ENCODE assay signal across 23 mouse cellular contexts in the genomic region with DNA sequence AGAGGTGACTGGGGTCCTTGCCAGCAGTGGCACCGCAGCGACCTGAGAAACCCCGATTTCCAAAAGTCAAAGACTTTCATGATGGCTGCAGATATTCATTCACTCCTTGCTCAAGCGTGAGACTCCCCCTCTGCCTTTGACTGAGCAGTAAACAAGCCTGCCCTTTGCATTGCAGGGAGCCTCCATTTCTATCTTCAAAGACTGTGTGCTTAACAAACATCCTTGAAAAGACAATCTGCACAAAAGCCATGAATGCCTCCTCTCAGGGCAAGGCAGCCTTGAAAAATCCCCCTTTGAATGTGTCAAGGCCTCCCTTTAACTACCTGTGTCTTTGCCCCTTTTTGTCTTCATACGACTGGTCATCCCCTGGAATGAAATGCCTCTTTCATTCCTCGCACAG. TPM values are rescaled to one million over a fixed set of nuclear protein-coding genes. Genes with fewer than 3 reads are reported as not detected.
DNase-seq lines count a peak whose midpoint lies in the region; TF ChIP-seq lines count a peak whose summit lies in the region.
"Had no signal": no experiment of that assay in that cellular context is flagged by ENCODE, and none has a peak within 500 bp of the region (broad histone marks: within the 10 kb centered on the region; RNA-seq: fewer than 3 reads in every experiment).

No protein-coding gene starts in this region.

- H3K27ac ChIP-seq in layer of hippocampus, adult 2 months, result 0 out of 2 replicates have a peak overlapping the region, but pooled peaks have one; percentile 20
- H3K27ac ChIP-seq: forebrain, embryonic 10.5 days; forebrain, embryonic 13.5 days; heart, embryonic 15.5 days; hindbrain, embryonic 14.5 days; hindbrain, postnatal 0 days had no signal

- TF ChIP-seq CTCF in layer of hippocampus, adult 2 months (conservative IDR thresholded peaks at IDR 0.05), result no peak

- H3K4me3 ChIP-seq in layer of hippocampus, adult 2 months, result no peak overlapping the region
- H3K4me3 ChIP-seq: forebrain, embryonic 10.5 days; forebrain, embryonic 13.5 days; heart, embryonic 12.5 days; heart, embryonic 15.5 days had no signal

- peak; percentile 3 for DNase-seq in adrenal gland, postnatal 10 days
- no peak for DNase-seq in adrenal gland, adult 8-10 months
- DNase-seq in layer of hippocampus, adult 2 months (ENCODE audit: low spot score in 2 of 2), result no peak
- no peak for DNase-seq in layer of hippocampus, postnatal 25 days (ENCODE audit: extremely low spot score in 1 of 2, low spot score in 1 of 2)
- peak; percentile 21 for DNase-seq in ZHBTc4 (ENCODE audit: low read depth, low spot score)
- DNase-seq in urinary bladder, adult 18-20 months (ENCODE audit: low spot score in 2 of 2), result no peak
- DNase-seq: adrenal gland, postnatal 25 days; B cell, adult 2 months; cerebellum, adult 18-20 months; cerebellum, adult 9-10 months; cerebellum, postnatal 14 days; gastrocnemius, postnatal 10 days; gastrocnemius, postnatal 36 days; heart, adult 18-20 months; heart, postnatal 10 days; heart, postnatal 4 days; kidney, adult 18-20 months had no signal

RNA-seq across cellular contexts. Expression of gene Sema5a, which starts 51.9 kb away (rescaled TPM):
- total RNA-seq in adrenal gland, postnatal 10 days (2021), result 10 to 100 TPM; 21.4 to 23.4 TPM
- 10 to 100 TPM; 16.9 to 21.6 (median 21.0) TPM for total RNA-seq in adrenal gland, adult 8-10 months (2022)
- total RNA-seq in layer of hippocampus, adult 2 months (2021), result 10 to 100 TPM; 90.1 to 98.1 TPM
- 100 to 1,000 TPM in 1 of 2 experiments, 10 to 100 TPM in 1; 83.3 to 107 TPM for total RNA-seq in layer of hippocampus, postnatal 25 days (2021)

Comparison
In these comparisons a context has a peak if more than half of its experiments do, and no peak if none do; other contexts are left out.
1. DNase-seq: peak in adrenal gland, postnatal 10 days (single experiment) and ZHBTc4 (single experiment); none in adrenal gland, adult 8-10 months (single experiment), layer of hippocampus, adult 2 months (0 of 2), layer of hippocampus, postnatal 25 days (0 of 2) and urinary bladder, adult 18-20 months (0 of 2).